Mouse (Mus musculus) G1E-ER4 (cell line): ENCODE results near the gene Prss54. TPM values are rescaled to one million over a fixed set of nuclear protein-coding genes. Genes with fewer than 3 reads are reported as not detected.

ENCODE experiments used
- GATA1 ChIP-seq: IDR thresholded peaks from one replicate; pipeline ENCODE4 v1.8.0; 2012; ENCODE audit warnings: low read length, inconsistent platforms
- polyA plus RNA-seq: library from polyadenylated mRNA; stranded (reverse); fragments of >175 nt; gene quantifications from 2 replicates; pipeline ENCODE4 v1.2.3, GENCODE M21; 2012

Gene Prss54
- polyA plus RNA-seq, 1 experiment, result not detected

GRCm38 (mm10) chr8:95589282-95589681 lies 13.1 kb upstream of the Prss54 start:
- no peak for TF ChIP-seq GATA1

GRCm38 (mm10) chr8:95587339-95587738 lies 11.2 kb upstream of the Prss54 start:
- no peak for TF ChIP-seq GATA1

DNA sequence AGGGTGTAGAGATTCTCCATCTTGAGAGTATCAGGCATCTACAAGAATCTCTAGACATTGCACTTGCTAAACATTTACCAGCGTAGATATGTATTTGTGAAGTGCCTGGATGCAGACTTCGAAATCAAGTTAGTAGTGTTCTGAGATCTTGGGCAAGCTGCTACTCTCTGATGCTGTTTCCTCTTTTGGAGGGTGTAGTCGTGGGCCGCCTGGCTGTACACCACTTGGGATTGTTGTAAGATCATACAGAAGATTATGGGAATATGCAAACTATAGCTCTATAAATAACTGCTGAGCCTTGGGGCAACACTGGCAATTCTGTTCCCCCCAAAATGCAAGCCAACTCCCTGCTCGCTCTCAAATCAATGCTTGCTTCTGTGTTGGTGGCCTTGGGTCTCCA lies 3.0 kb downstream of the Prss54 start:
- TF ChIP-seq GATA1, result no peak

- no peak for TF ChIP-seq GATA1
Observed at GRCm38 (mm10) chr8:95566809-95567208, 9.3 kb downstream of the Prss54 start.

DNA sequence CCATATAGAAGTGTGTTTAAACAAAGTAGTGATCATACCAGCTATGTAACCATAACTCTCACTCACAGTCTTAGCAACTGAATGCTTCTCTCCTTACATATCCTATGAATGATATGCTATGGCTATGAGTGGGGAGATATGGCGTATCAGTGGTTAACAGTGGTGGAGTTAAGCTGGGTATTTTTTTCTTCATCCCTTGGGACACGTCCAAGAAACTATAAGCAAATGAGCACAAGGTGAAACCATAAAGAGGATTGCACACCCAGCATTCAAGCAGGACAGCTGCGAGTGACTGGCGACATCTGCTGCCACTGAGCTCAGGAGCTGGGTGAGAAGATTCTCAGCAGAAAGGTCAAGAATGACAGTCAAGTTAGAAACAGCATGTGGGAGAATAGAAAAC lies 9.9 kb downstream of the Prss54 start:
- TF ChIP-seq GATA1, result no peak

- TF ChIP-seq GATA1, result no peak
Observed at GRCm38 (mm10) chr8:95555963-95556362, 20.2 kb downstream of the Prss54 start.

DNA sequence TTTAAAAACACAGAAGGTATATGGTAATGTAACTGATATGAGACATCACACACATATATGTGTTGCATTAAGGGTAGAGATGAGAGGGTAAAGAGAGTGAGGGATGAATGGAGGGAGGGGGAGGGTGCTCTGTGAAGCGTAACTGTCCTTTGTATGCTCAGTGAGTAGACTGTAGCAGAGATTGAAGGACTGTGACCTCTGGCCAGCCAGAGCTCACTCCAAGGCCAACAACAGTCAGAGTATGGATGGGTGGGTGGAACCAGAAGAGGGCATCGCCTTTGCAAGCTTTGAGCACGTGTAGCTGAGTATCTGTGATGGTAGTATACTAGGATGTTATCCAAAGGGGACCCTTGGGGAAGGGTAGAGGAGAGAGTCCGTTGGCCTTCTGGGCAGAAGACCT lies 24.6 kb downstream of the Prss54 start:
- no peak for TF ChIP-seq GATA1

GRCm38 (mm10) chr8:95549871-95550829 lies 26.0 kb downstream of the Prss54 start:
- no peak for TF ChIP-seq GATA1

DNA sequence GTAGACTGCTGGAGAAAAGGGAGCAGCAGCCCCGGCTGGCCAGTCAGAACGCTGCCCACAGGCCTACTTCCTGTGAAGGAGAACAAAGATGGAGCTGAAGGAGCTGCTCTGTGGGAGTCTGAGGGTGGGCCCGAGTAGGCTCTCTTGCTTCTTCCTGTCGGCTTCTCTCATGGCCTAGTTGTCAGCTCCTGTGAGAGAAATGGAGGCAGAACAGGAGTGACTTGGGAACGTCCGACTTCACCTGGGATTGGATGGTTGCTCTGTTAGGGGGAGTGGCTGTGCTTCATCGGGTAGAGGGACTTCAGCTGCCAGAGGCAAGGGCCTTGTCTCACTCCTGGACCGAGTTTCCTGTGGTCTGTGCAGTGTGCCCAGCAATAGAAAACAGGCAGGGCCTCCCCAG lies 28.2 kb downstream of the Prss54 start:
- no peak for TF ChIP-seq GATA1

DNA sequence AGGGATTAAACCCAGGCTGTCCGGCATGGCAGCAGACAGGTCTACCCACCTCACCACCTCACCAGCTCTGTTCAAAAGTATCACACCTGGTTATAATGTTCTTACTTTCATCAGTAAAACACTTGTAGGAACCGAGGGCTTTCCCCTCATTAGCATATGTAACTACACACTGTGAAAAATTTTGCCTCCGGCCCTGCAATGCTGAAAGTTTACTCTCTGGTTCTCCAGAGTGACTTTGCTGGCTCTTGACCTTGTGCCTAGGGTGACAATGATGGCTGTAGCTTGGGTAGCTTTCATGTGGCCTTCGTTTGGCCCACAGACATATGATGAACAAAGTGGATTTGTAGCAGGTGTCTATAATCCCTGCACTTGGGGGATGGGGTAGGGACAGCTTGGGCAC lies 29.2 kb downstream of the Prss54 start:
- TF ChIP-seq GATA1, result no peak

- TF ChIP-seq GATA1, result no peak
Observed at GRCm38 (mm10) chr8:95545815-95546214, 30.3 kb downstream of the Prss54 start.

- no peak for TF ChIP-seq GATA1
Observed at GRCm38 (mm10) chr8:95543065-95543464, 33.1 kb downstream of the Prss54 start.

- no peak for TF ChIP-seq GATA1
Observed at GRCm38 (mm10) chr8:95542191-95542590, 33.9 kb downstream of the Prss54 start.

GRCm38 (mm10) chr8:95539487-95539886 lies 36.7 kb downstream of the Prss54 start:
- TF ChIP-seq GATA1, result no peak

GRCm38 (mm10) chr8:95533584-95534387 lies 42.4 kb downstream of the Prss54 start, which contains the start of gene Ccdc113:
Gene Ccdc113 (plus strand): TSS chr8:95534085.
- no peak for TF ChIP-seq GATA1

GRCm38 (mm10) chr8:95532206-95532605 lies 43.9 kb downstream of the Prss54 start:
- no peak for TF ChIP-seq GATA1
